Mouse (Mus musculus) naive thymus-derived CD4-positive, alpha-beta T cell, adult 2 months (primary cell): ENCODE results near the gene 1700023F06Rik.

Experiments used
- DNase-seq: peaks from one replicate; pipeline ENCODE4 v3.0.0-alpha.2; 2011; ENCODE audit warnings: low read depth

The 1700023F06Rik gene

DNA sequence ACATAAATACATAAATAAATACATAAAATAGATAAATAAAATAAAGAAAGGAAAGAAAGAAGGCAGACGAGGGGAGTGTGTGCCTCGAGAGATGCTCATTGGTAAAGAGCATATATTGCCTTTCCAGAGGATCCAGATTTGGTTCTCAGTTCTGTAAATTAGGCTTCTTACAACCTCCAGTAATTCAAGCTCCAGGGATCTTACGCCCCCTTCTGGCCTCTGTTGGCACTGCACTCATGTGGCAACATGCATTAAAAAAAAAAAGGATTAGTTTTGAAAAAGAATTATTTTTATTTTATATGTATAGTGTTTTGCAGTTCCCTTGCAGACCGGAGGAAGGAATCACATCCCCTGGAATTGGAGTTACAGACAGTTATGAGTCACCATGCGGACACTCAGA is 46.2 kb downstream of the 1700023F06Rik start:
- DNase-seq: peak; percentile 71

DNA sequence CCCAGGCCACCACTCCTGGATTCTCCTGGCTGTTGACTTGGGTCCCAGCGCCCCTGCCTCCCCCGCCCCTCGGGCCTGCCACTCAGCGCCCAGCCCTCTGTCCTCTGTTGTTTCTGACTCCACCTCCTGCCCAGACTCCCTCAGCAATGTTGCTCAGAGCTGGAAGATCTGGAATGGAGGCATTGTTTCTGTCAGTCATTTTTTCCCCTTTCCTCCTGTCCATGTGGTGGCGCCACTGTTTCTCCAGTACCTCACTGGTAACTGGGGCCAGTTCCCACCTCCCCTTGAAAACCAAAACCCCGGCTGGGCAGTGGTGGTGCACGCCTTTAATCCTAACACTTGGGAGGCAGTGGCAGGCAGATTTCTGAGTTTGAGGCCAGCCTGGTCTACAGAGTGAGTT is 46.9 kb downstream of the 1700023F06Rik start:
- peak; percentile 40 for DNase-seq

DNA sequence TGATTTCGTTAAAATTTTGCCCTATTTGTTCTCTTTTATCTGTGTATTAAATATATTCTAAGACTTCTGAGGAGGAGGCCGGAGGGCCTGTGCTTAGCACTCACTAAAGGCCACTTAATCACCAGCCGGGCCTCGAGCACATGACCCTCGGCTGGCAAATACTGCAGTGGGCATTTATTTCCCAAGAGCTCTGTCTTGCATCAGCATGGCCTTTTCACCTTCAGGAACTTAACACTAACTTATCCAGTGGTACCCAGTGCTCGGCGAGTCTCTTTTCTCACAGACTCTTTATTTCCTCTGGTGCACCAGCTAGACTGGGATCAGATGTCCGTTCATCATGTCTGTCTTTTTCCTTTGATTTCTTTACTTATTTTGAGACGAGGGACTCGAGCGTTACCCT is 47.6 kb downstream of the 1700023F06Rik start:
- DNase-seq: no peak

DNA sequence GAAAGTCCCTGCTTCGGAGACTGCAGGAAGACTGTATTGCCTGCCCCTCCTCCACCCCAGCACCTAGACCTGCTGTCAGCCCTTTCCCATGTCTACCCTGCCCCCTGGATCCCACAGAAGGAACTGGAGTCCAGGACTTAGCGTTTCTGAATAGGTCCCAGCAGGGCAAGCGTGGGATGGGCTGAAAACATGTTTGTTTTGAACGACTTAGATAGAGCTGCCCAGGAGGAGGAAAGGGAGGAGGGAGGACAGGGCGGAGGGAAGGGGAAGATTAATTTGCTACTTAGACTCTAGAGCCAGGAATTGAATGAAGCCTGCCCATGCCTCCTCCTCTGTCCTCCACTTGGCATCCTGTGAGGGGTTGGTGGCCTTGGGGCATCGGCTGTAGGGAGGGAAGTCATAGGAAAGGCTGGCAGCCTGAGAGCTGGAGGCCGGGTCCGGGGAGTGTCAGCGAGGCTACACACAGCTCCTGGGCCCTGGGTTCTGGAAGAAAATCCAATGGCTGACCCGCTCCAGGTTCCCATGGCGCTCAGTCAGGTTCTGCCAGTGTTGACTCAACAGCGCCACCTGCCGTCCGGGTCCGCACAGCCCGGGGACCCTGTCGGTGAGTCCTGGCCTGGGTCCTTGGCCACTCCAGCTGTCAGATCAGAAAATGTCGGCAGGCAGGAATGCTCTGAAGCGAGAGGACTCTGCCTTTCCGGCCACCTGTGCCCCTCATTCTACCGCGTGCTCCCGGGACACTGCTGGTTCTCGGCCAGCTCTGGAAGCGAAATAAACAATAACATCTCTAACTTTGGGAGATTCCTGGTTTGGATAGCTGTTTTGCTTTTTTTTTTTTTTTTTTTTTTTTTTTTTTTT is 49.5 kb downstream of the 1700023F06Rik start:
- peak; percentile 96 for DNase-seq

DNA sequence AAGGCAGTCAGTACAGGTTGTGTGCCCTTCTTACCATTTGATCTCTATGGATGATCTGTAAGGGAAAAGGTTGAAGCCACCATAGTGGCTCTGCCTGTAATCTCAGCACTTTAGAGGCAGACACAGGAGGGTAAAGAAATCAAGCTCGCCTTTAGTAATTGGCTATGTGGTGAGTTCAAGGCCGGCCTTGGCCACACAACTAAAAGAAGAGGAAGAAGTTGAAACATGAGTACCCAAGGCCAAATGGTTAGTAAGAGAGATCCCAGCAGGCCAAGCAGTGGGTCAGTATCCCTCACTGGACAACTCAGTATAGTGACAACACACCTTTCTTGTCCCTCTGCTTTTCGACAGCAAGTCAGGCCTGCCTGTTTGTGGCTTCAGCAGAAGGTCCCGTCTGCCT is 58.6 kb downstream of the 1700023F06Rik start:
- no peak for DNase-seq
